Mouse (Mus musculus): ENCODE data around the gene Gjc1. TPM values are rescaled to one million over a fixed set of nuclear protein-coding genes. Genes with fewer than 3 reads are reported as not detected.

Gene Gjc1
- polyA plus RNA-seq (2015; fragmentation: Nextera tagmentation; extraction: Ambion mirVana): 54.4 and 55.0 TPM in 2 replicates

DNA sequence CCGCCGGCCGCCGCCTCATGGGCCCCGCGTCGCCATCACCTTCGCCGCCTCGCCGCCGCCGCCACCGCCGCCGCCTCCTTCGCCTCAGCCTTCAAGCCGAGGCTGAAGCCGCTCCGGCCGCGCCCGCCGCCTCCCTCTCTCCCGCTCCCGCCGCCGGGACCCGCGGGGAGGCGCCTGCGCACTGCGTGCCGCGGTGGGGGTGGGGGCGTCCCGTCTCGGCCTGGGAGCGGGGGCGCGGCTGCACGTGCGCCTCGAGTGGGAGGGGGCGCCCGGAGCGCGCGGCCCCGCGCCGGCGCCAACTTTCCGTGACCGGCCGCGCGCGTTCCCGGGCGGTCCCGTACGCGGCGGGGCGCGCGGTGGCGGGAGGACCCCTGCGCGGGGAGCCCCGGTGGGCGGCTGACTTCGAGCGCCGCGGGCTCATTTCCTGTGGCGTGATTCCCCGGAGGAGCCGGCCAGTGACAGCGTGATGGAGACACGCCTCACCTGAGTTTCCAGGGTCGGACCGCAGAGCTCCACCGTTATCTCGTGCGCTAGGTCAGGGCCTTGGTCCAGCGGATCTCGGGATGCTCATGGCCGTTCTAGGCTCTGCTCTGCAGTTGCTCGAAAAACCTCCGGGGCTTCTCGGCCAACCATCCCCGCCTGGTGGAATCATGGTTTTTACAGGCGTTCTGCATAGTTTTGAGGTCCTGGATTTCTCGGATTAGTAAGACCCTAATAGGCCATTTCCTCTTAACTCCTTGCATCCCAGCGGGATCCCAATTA is at the start of gene Gjc1:
Gjc1 (minus strand) TSS at position 680 of the 762 bp plus-strand sequence.
- Histone ChIP-seq H3K27me3 (peaks cover 6% of the 10 kb centered on the region; the same call in 1 of the 2 replicates), H3K4me1 (peaks cover 32% of the 10 kb centered on the region), H3K4me2 (replicated peaks) (peak within 1 kb of the TSS; percentile 93), H3K36me3 (no peaks in the 10 kb centered on the region), H3K27ac (replicated peaks) (peak within 1 kb of the TSS; percentile 92), H3K9me3 (no peaks in the 10 kb centered on the region), H3K4me3 (peak within 1 kb of the TSS; percentile 83), H3K9ac (replicated peaks) (peak within 1 kb of the TSS; percentile 76)
- under 1% methylated on average over 92 of the region's 97 CpGs for WGBS
- ATAC-seq (replicated peaks): peak; percentile 92

DNA sequence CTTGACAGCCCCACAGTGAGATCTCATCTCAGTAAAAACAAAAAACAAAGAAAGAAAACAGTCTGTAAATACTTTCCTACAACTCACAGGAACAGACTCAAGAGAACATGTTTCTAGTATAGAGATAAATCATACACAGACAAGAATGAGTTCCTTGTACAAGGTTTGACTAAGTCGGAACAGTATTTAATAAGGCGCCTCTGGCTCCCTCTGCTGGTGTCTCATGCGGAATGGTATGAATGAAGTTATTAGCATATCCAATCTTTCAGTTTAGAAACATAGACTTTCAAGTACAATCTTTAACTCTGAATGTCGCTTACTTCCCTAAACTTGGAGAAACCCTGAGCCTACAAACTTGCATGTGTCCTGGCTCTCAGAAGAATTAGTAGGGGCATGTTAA is 44.8 kb upstream of the Gjc1 start:
- WGBS: 35% methylated on average over 4 of the region's 4 CpGs
- Histone ChIP-seq H3K4me1 (no peaks in the 10 kb centered on the region), H3K27me3 (no peaks in the 10 kb centered on the region), H3K27ac (replicated peaks) (no peak overlapping the region), H3K4me3 (no peak overlapping the region), H3K9me3 (no peaks in the 10 kb centered on the region), H3K4me2 (replicated peaks) (no peak overlapping the region), H3K9ac (replicated peaks) (no peak overlapping the region), H3K36me3 (peaks cover 70% of the 10 kb centered on the region)
- ATAC-seq (replicated peaks): no peak

- Histone ChIP-seq H3K27ac (replicated peaks) (no peak overlapping the region), H3K4me1 (no peaks in the 10 kb centered on the region), H3K9me3 (no peaks in the 10 kb centered on the region), H3K4me2 (replicated peaks) (no peak overlapping the region), H3K9ac (replicated peaks) (no peak overlapping the region), H3K4me3 (no peak overlapping the region), H3K36me3 (peaks cover 69% of the 10 kb centered on the region), H3K27me3 (no peaks in the 10 kb centered on the region)
- WGBS: 68% methylated on average over 8 of the region's 8 CpGs
- no peak for ATAC-seq (replicated peaks)
These were observed 40.4 kb upstream of the Gjc1 start for GRCm38 (mm10) chr11:102859933-102860332.

- Histone ChIP-seq H3K27me3 (no peaks in the 10 kb centered on the region), H3K9ac (replicated peaks) (no peak overlapping the region), H3K4me1 (no peaks in the 10 kb centered on the region), H3K36me3 (peaks cover 72% of the 10 kb centered on the region), H3K9me3 (no peaks in the 10 kb centered on the region), H3K4me3 (no peak overlapping the region), H3K4me2 (replicated peaks) (no peak overlapping the region), H3K27ac (replicated peaks) (no peak overlapping the region)
- 84% methylated on average over 11 of the region's 11 CpGs for WGBS
- no peak for ATAC-seq (replicated peaks)
These were observed 39.5 kb upstream of the Gjc1 start for GRCm38 (mm10) chr11:102858951-102859350.

GRCm38 (mm10) chr11:102855941-102856340 is 36.4 kb upstream of the Gjc1 start:
- H3K4me1 ChIP-seq: no peaks in the 10 kb centered on the region
- no peaks in the 10 kb centered on the region for H3K9me3 ChIP-seq
- H3K27me3 ChIP-seq: no peaks in the 10 kb centered on the region
- peaks cover 79% of the 10 kb centered on the region for H3K36me3 ChIP-seq
- no peak for ATAC-seq (replicated peaks)
- 88% methylated on average over 6 of the region's 6 CpGs for WGBS
- H3K4me2 ChIP-seq (replicated peaks): no peak overlapping the region
- H3K27ac ChIP-seq (replicated peaks): no peak overlapping the region
- H3K9ac ChIP-seq (replicated peaks): no peak overlapping the region
- H3K4me3 ChIP-seq: no peak overlapping the region

- no peaks in the 10 kb centered on the region for H3K27me3 ChIP-seq
- no peak overlapping the region for H3K27ac ChIP-seq (replicated peaks)
- ATAC-seq (replicated peaks): no peak
- no peak overlapping the region for H3K4me3 ChIP-seq
- H3K4me1 ChIP-seq: no peaks in the 10 kb centered on the region
- no peak overlapping the region for H3K4me2 ChIP-seq (replicated peaks)
- peaks cover 86% of the 10 kb centered on the region for H3K36me3 ChIP-seq
- H3K9ac ChIP-seq (replicated peaks): no peak overlapping the region
- no peaks in the 10 kb centered on the region for H3K9me3 ChIP-seq
These were observed 34.3 kb upstream of the Gjc1 start for GRCm38 (mm10) chr11:102853760-102854159.

- Histone ChIP-seq H3K9me3 (no peaks in the 10 kb centered on the region), H3K36me3 (peaks cover 87% of the 10 kb centered on the region), H3K4me2 (replicated peaks) (no peak overlapping the region), H3K4me1 (no peaks in the 10 kb centered on the region), H3K4me3 (no peak overlapping the region), H3K27me3 (no peaks in the 10 kb centered on the region), H3K27ac (replicated peaks) (no peak overlapping the region), H3K9ac (replicated peaks) (no peak overlapping the region)
- WGBS: 76% methylated on average over 5 of the region's 5 CpGs
- ATAC-seq (replicated peaks): no peak
These were observed 32.4 kb upstream of the Gjc1 start for GRCm38 (mm10) chr11:102851883-102852282.

- ATAC-seq (replicated peaks): no peak
- Histone ChIP-seq H3K36me3 (peaks cover 98% of the 10 kb centered on the region), H3K27me3 (no peaks in the 10 kb centered on the region), H3K9ac (replicated peaks) (no peak overlapping the region), H3K4me3 (no peak overlapping the region), H3K4me1 (no peaks in the 10 kb centered on the region), H3K27ac (replicated peaks) (no peak overlapping the region), H3K9me3 (no peaks in the 10 kb centered on the region), H3K4me2 (replicated peaks) (no peak overlapping the region)
- WGBS: 94% methylated on average over 10 of the region's 10 CpGs
These were observed 26.4 kb upstream of the Gjc1 start for GRCm38 (mm10) chr11:102845926-102846325.

GRCm38 (mm10) chr11:102838616-102839150 is 19.2 kb upstream of the Gjc1 start:
- Histone ChIP-seq H3K27me3 (no peaks in the 10 kb centered on the region), H3K27ac (replicated peaks) (no peak overlapping the region), H3K4me3 (no peak overlapping the region), H3K9me3 (no peaks in the 10 kb centered on the region), H3K36me3 (peaks cover 70% of the 10 kb centered on the region), H3K9ac (replicated peaks) (no peak overlapping the region), H3K4me1 (no peaks in the 10 kb centered on the region), H3K4me2 (replicated peaks) (no peak overlapping the region)
- no peak for ATAC-seq (replicated peaks)
- WGBS: 90% methylated on average over 9 of the region's 9 CpGs

GRCm38 (mm10) chr11:102838126-102838525 is 18.6 kb upstream of the Gjc1 start:
- 85% methylated on average over 2 of the region's 2 CpGs for WGBS
- no peak overlapping the region for H3K4me2 ChIP-seq (replicated peaks)
- ATAC-seq (replicated peaks): no peak
- no peak overlapping the region for H3K9ac ChIP-seq (replicated peaks)
- no peak overlapping the region for H3K4me3 ChIP-seq
- no peaks in the 10 kb centered on the region for H3K9me3 ChIP-seq
- peaks cover 65% of the 10 kb centered on the region for H3K36me3 ChIP-seq
- H3K27me3 ChIP-seq: no peaks in the 10 kb centered on the region
- no peak overlapping the region for H3K27ac ChIP-seq (replicated peaks)
- H3K4me1 ChIP-seq: no peaks in the 10 kb centered on the region

DNA sequence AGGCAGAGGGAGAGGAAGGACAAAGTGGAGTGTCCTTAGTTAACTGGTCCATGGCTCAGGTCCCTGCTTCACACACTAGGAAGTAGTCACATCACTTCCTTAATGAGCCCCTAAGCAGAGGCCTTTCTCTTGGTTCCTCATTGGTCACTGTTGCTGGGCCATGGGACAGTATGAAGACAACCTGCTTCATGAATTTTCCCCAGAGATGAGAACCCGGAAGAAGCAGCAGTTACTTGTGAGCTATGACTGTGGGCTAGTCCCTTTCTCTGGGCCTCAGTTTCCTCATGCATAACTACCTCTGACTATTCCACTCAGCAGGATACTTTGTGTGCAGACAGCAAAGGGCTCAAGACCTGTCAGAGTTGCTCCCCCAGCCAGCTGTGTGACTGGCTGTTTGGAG is 17.9 kb upstream of the Gjc1 start:
- no peak for ATAC-seq (replicated peaks)

GRCm38 (mm10) chr11:102836146-102836545 is 16.6 kb upstream of the Gjc1 start:
- no peaks in the 10 kb centered on the region for H3K27me3 ChIP-seq
- no peak overlapping the region for H3K9ac ChIP-seq (replicated peaks)
- WGBS: 89% methylated on average over 9 of the region's 9 CpGs
- H3K9me3 ChIP-seq: no peaks in the 10 kb centered on the region
- no peak overlapping the region for H3K4me2 ChIP-seq (replicated peaks)
- H3K4me1 ChIP-seq: no peaks in the 10 kb centered on the region
- peaks cover 45% of the 10 kb centered on the region for H3K36me3 ChIP-seq
- ATAC-seq (replicated peaks): no peak
- H3K27ac ChIP-seq (replicated peaks): no peak overlapping the region
- no peak overlapping the region for H3K4me3 ChIP-seq

More for the DNA sequence above, 17.9 kb upstream of the Gjc1 start:
- H3K27me3 ChIP-seq: no peaks in the 10 kb centered on the region
- H3K27ac ChIP-seq (replicated peaks): no peak overlapping the region
- H3K36me3 ChIP-seq: peaks cover 57% of the 10 kb centered on the region
- WGBS: 90% methylated on average over 1 of the region's 1 CpGs
- no peak overlapping the region for H3K9ac ChIP-seq (replicated peaks)
- no peaks in the 10 kb centered on the region for H3K9me3 ChIP-seq
- H3K4me3 ChIP-seq: no peak overlapping the region
- no peak overlapping the region for H3K4me2 ChIP-seq (replicated peaks)
- no peaks in the 10 kb centered on the region for H3K4me1 ChIP-seq

GRCm38 (mm10) chr11:102835549-102835948 is 16.0 kb upstream of the Gjc1 start, which contains the start of gene Higd1b:
Gene Higd1b (plus strand): TSS chr11:102835849.
- no peak within 1 kb of the TSS for H3K4me2 ChIP-seq (replicated peaks)
- peaks cover 41% of the 10 kb centered on the region for H3K36me3 ChIP-seq
- no peak within 1 kb of the TSS for H3K27ac ChIP-seq (replicated peaks)
- H3K4me3 ChIP-seq: no peak within 1 kb of the TSS
- no peaks in the 10 kb centered on the region for H3K27me3 ChIP-seq
- no peaks in the 10 kb centered on the region for H3K9me3 ChIP-seq
- no peaks in the 10 kb centered on the region for H3K4me1 ChIP-seq
- no peak for ATAC-seq (replicated peaks)
- H3K9ac ChIP-seq (replicated peaks): no peak within 1 kb of the TSS
- WGBS: 66% methylated on average over 4 of the region's 4 CpGs

All from forebrain, embryonic 15.5 days (tissue).